Mouse (Mus musculus): ENCODE data around the gene Gm20834.
"Not testable (repeated sequence)": the region's sequence is repeated elsewhere in the genome, so short reads cannot be mapped to it uniquely, and the experiment has no call there.

The Gm20834 gene

DNA sequence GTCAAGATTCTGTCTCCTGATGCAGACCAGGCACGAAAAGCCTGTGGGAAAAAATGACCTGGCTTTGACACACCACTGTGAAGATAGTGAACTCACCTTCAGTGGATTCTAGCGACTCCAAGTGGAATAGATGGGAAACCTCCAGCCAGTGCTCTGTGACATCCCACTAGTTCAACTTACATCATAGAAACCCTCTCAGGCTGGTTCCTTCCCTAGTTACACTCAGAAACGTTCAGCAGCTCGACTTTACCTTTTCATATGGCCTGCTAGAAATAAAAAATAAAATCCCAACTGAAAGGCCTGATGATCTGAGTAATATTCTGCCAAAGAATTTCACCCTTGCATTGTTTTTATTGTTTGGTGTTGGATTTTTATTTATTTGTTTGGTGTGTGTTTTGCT lies at the start of gene Gm20834:
Gene Gm20834, minus strand, starts transcription at position 101 of the 400 bp plus-strand sequence.
- not testable (repeated sequence) for DNase-seq

Data from thymus, postnatal 14 days (tissue).